Mouse (Mus musculus): Measurements from ENCODE around the gene Raf1.

The Raf1 gene

DNA sequence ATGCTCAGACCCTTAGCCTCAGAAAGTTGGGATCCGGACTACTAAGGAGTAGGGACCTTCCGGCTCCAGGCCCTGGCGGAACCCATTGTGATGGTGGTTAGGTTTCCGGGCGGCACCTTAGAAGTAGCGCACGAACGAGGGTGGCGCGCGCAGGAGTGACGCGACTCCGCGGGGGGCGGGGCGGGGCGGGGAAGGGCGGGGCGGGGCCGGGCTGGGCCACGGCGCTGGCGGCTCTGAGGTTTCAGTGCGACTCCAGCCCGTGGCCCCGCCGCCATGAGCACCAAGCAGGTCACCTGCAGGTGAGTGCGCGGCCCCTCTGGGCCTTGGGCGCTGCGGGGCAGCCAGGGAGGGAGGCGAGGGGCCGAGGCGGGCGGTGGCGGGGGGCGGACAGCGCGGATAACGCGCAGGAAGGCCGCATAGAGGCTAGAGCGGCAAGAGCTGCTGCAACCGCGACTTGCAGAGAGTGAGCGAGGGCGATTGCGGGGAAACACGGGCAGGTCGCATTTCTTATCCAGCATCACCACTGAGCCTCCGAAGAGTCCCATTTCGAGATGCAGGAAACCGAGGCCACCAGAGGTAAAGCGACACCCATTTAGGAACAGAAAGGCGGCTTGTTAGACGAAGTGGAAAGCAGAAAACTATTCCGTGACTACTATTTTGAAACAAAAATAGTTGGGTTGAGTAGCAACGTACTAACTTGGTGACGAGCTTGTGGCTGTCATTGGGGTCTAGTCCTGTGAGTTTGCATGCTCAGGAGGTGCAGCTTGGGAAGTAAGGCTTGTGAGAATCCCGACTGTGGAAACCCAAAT lies 74.5 kb downstream of the Raf1 start, which contains the start of gene Mkrn2:
TSS of gene Mkrn2 (plus strand) at position 188 of the 809 bp plus-strand sequence.
- TF ChIP-seq GATA4 (IDR thresholded peaks at IDR 0.05; ENCODE audit: insufficient replicate concordance, low read length) = no peak

DNA sequence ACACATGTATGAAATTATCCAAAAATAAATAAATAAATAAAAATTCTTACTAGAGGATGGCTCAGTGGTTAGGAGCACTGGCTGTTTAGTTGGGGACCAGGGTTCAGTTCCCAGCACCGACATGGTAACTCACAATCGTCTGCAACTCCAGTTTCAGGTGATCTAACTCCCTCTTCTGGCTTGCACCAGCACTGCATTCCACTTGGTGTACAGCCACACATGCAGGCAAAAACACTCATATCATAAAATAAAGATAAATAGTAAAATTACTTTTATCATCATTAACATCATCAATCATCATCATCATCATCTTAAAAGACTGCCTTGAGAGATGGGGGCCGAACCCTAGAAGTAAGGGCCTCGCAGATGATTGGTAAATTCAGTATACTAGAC lies 75.1 kb downstream of the Raf1 start:
- no peak for TF ChIP-seq GATA4 (IDR thresholded peaks at IDR 0.05; ENCODE audit: insufficient replicate concordance, low read length)

DNA sequence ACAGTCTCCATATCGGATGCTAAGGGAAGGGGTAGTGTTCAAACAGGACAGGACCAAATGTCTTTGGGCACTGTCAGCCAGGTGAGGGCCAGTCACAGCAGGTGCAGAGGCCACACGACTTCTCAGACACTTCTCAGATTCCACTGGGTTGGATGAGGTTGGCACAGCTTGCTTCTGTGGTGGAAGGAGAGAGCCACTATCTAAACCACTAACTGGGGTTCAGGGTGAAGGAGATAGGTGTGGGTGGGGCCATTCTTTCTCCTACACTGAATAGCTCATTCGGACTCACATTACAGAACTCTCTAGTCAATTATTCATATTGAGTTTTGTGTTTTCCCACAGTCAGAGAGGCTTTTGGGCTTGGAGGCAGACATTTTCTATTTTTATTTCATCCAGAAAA lies 80.8 kb downstream of the Raf1 start:
- no peak for TF ChIP-seq GATA4 (IDR thresholded peaks at IDR 0.05; ENCODE audit: insufficient replicate concordance, low read length)

DNA sequence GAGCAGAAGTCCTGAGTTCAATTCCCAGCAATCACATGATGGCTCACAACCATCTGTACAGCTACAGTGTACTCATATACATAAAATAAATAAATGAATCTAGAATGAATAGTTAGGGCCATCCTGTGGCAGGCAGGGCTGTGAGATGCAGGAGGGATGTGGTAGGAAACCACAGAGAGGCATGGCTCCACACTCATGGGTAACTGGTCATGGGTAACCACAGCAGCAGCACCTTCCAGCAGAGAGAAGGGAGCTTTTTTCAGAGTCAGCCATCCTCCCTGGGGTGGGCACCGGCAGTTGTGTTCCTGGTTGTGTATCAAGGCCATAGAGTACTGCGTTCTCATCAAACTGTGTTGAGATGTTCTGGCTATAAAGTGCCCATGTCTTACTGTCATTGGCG lies 82.0 kb downstream of the Raf1 start:
- TF ChIP-seq GATA4 (IDR thresholded peaks at IDR 0.05; ENCODE audit: insufficient replicate concordance, low read length) = no peak

DNA sequence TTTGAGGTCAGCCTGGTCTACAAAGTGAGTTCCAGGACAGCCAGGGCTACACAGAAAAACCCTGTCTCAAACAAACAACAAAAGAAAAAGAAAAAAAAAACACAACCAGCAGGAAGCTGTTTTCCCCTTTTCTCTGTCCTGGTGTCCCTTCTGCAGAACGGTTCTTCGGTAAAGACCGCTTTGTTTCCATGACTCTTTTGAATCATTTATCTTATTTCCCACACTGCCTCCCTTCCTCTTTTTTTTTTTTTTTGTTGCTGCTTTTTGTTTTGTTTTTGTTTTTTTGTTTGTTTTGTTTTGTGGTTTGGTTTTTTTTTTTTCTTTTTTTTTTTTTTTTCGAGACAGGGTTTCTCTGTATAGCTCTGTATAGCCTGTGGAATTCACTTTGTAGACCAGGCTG lies 83.2 kb downstream of the Raf1 start:
- no peak for TF ChIP-seq GATA4 (IDR thresholded peaks at IDR 0.05; ENCODE audit: insufficient replicate concordance, low read length)

DNA sequence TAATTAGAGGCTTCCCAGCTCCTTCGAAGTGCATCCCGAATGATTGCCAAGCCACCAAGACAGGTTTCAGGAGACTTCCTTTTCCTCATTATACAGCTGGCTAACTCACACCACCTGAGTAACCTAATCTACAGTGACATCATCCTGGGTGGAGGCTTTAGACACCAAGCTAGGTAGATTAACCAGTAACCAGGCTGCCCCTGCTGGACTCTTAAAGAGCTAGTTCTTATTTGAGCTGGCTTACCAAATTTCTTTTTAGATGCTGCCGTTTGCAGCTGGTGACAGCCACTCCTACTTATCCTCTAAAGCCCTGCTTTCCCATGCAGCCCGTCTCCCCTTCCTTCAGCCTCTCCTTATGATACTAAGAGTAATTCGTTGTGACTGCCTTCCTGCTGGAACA lies 84.0 kb downstream of the Raf1 start, which contains the start of gene Mkrn2os:
TSS of gene Mkrn2os (minus strand) at position 119 of the 400 bp plus-strand sequence.
- no peak for TF ChIP-seq GATA4 (IDR thresholded peaks at IDR 0.05; ENCODE audit: insufficient replicate concordance, low read length)

DNA sequence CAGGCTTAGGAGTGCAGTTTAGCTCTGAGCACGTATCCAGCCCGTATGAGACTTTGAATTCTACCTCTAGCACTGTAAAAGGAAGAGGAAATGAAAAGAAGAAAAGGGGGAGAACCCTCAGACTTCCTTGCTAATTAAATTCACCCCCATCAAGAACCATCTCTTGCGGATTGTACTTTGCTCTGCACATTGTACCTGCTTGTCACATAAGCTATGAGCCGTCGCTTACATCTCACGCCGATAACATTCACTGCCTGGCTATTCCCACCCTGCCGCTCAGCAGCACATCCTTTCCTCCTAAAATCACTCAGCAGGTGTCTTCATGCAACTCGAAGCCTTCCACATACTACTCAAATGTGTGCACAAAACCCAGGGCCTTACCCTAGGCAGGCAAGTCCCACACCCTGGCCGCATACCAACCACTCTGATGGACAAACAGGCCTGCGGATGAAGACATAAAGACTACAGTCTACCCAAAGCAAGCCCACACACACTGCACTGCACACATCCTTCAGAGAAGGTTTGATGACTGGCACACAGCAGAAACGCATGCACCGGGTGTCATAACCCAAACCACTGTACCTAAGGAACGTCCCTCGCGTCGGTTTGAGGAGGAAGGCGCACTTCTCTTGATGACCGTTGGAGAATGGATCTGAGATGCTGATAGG lies 84.6 kb downstream of the Raf1 start:
- TF ChIP-seq GATA4 (IDR thresholded peaks at IDR 0.05; ENCODE audit: insufficient replicate concordance, low read length) = no peak

DNA sequence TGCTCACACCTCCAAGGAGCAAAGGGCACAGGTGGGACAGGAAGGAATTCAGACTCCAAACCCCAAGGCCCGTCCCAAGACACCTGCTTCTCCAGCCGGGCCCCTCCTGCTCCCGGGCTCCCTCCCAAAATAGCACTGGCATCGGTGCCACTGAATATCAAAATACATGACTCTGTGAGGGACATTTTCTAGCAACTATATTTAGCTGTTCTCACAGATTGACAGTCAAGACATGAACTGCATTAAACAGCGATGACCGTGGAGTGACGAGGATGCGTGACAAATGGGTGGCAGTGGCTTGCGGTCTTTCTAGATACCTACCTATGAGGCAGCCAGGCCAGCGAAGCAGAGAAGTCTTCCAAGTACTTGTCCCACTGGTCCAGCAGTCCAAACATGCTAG lies 90.1 kb downstream of the Raf1 start:
- TF ChIP-seq GATA4 (IDR thresholded peaks at IDR 0.05; ENCODE audit: insufficient replicate concordance, low read length) = no peak

DNA sequence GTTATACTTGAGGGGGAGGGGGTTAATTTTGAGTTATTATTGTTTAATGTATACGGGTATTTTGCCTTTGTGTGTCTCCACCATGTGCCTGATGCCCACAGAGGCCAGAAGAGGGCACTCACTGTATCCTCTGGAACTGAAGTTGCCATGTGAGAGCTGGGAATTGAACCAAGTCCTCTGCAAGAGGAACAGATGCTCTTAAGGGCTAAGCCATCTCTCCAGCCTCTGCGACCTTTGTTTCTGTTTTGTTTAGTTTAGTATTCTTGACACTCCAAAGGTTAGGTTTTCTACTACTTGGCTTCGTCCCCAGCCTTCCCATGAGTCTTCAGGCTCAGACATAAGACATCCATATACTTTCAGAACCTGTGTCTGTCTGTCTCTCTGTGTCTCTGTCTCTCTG lies 92.3 kb downstream of the Raf1 start:
- no peak for TF ChIP-seq GATA4 (IDR thresholded peaks at IDR 0.05; ENCODE audit: insufficient replicate concordance, low read length)

DNA sequence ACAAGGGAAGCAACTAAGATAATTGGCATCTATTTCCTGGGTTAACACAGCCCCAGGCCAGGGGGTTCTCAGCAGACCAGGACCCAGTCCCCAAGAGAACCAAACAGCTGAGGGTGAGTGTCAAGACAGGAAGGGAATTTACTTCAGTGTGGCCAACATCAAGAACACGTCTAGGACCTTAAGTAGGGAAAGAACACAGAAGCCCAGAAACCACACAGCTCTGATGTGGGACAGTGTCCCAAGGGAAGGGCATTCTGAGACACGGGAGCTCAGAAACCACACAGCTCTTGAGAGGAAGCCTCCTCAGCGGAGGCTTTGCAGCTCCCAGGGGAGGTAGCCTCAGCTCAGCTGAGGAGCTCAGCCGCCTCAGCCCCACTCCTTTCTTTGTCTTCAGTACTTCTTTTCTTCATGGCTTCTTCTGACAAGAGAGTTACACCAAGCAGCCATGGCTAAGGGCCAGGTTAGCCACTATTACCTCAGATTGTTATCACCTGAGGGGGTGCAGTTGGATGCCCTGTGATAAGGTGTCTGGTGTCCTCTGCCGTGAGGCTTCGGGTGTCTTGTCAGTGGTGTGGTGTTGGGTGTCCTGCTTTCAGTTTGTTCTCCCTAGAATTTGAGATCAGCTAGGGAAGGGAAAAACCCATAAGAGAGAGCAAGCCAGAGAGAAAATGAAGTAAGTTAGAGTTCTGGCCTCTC lies 92.9 kb downstream of the Raf1 start:
- no peak for TF ChIP-seq GATA4 (IDR thresholded peaks at IDR 0.05; ENCODE audit: insufficient replicate concordance, low read length)

DNA sequence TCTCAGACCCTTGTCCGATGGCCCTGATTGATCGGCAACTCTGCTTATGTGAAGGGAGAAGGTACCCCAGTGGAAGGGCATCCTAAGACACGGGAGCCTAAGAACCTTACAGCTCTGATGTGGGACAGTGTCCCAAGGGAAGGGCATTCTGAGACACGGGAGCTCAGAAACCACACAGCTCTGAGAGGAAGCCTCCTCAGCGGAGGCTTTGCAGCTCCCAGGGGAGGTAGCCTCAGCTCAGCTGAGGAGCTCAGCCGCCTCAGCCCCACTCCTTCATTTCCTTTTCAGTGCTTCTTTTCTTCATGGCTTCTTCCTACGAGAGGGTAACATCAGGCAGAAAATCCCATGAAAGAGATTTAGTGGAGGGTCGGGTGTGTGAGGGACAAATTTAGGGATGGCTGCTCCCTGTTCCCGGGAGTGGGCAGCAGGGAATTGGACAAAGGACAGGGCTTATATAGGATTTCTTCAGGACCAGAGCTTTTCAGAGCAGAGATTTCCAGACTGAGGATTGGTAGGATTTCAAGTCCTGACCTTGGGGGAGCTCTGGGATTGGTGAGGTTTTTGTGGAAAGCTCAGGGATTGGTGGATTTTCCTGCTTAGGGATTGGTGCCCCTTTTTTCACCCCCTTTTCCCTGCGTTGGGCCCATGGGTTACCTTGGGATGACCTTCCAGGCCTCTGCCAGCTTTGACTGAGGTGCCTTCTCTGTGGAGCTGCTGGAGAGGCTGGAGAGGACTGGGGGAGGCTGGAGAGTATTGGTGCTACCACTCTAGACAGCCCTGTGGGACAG lies 93.9 kb downstream of the Raf1 start:
- TF ChIP-seq GATA4 (IDR thresholded peaks at IDR 0.05; ENCODE audit: insufficient replicate concordance, low read length) = no peak

DNA sequence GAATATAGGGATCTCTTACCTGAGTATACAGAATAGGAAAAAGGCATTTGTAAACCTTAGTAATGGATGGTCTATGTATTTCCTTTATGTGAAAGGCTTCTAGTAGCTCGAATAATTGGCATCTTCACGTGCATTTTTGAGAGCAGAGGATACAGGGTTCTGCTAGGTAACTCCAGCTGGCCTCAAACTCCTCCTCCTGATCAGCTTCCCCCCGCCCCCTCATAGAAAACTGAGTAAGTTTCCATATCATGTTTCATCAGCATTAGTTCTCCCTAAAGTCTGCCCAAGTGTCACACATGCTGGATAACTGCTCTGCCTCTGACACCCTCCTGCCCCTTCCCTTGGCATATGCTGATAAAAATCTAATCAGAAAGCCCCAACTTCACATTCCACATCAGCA lies 95.6 kb downstream of the Raf1 start:
- TF ChIP-seq GATA4 (IDR thresholded peaks at IDR 0.05; ENCODE audit: insufficient replicate concordance, low read length) = no peak

DNA sequence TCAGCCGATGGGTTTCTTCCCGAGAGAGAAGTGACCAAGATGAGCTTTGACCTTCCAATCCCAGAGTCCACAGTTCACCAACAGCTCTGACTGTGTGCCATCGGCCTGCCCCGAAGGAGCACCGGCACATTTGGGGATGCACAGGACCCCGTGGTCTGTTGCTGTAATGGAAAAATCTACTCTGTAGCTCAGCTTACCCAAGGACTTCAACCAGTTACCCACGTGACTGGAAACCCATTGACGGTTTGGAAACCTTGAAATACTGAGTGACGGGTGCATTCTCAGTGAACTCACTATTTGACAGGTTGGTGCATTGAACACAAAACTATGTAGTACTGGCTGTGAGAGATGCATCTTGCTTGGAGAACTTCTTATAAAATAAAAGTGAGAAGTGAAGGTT lies 98.5 kb downstream of the Raf1 start:
- no peak for TF ChIP-seq GATA4 (IDR thresholded peaks at IDR 0.05; ENCODE audit: insufficient replicate concordance, low read length)

DNA sequence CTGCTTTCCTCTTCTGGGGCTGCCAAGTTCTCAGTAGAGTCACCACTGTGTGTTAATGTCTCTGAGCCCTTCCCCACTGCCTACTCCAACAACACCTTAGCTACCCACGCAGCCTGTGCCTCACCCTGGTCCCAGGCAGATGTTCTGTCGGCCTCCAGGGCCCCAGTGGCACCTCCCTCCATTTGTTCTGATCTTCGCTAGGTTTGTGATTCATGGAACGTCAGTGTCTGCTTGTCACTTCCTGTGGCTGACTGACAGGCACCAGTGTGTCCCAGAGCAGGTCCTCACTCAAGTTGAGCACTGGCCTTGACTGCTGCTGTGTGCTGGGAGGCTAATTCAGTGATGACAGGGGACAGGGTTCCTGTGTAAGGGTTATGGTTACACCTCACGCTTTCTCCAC lies 99.0 kb downstream of the Raf1 start:
- no peak for TF ChIP-seq GATA4 (IDR thresholded peaks at IDR 0.05; ENCODE audit: insufficient replicate concordance, low read length)

DNA sequence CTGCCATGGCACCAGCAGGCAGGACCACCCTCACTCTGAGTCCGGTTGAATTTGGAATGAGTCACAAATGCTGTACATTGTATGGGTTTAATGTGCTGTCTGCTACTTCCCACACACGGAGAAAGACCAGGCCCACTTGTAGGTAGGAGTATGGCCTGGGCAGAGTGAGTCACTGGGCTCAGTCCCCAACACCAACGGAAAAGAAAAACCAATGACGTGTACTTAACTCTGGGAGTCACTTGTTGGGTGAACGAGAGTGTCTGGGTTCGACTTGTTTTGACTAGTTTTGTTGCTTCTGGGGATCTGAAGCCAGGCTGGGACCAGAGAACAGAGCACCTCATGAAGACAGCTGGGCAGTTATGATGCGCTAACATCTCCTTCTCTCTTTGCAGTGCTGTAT lies 102.3 kb downstream of the Raf1 start:
- no peak for TF ChIP-seq GATA4 (IDR thresholded peaks at IDR 0.05; ENCODE audit: insufficient replicate concordance, low read length)

Measured in liver, adult (tissue).